Mouse (Mus musculus) urinary bladder, postnatal 36 days (tissue): ENCODE results near the gene Tmprss12.
"Not testable (repeated sequence)": the region's sequence is repeated elsewhere in the genome, so short reads cannot be mapped to it uniquely, and the experiment has no call there.

Source experiments
- DNase-seq, 2 experiments: peaks; one replicate each; pipeline ENCODE4 v3.0.0; 2022; ENCODE audit warnings: low spot score in 2 of 2, mixed read lengths in 1 of 2

The Tmprss12 gene

DNA sequence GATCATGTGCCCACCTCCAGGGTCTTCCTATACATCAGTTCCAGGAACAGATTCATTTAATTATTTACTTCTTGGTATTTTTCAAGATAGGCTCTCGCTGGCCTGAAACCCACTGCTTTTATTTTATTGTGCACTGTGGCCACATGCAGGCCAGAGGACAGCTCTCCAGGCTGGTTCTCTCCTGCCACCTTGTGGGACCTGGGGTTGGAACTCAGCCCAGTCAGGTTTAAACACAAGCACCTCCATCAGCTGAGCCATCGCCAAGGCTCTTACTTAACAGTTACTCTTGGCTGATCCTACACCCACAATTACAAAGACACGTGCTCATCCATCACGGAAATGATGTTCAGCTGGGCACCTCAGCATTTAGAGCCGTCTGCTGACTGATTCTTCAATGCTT is 40.5 kb downstream of the Tmprss12 start:
- peak in 1 of 2 experiments; percentile 74 for DNase-seq

DNA sequence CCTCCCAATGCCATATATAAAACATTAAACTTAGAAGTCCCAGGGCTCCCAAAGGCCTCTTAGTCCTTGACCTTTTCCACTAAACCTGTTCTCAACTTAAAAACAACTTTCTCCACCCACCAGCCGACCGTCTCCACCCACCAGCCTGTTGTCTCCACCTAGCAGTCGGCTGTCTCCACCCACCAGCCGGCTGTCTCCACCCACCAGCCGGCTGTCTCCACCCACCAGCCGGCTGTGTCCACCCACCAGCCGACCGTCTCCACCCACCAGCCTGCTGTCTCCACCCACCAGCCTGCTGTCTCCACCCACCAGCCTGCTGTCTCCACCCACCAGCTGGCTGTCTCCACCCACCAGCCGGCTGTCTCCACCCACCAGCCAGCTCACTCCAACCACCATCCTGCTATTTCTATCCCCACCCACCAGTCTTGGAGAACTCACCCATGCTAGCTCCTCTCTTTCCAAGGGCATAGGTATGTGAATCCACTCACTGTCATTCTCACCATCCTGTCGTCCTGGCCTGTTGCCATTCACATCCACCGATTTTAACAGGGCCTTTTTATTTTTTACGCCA is 43.5 kb downstream of the Tmprss12 start:
- DNase-seq: no peak

DNA sequence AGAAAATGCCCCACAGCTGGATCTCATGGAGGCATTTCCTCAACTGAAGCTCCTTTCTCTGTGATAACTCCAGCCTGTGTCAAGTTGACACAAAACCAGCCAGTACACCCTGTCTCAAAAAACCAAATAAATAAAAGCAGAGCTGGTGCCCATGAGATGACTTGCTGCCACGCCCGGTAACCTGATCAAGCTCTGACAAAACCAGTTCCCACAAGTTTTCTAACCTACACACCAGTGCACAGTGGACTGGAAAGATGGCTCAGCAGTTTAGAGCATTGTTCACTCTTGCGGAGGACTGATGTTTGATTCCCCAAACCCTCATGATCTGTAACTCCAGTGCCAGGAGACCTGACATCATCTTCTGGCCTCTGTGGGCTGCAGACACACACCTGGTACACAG is 44.6 kb downstream of the Tmprss12 start:
- no peak for DNase-seq

DNA sequence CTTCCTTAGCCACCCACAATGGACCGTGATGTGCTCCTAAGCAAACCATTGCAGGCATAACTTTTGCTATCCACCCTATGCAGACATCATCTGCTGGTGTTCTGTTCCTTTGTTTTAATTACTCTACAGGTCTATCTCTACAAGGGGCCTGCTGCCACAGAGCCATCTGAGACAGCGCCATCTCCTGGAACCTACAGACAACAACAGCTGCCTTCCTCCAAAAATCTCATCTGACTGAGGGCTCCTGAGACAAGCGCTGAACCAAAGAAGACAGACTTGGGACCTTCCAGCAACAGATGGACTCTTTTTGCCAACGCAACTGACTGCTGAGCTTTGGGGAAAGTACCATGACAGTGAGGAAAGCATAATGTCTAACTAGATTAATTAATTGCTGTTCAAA is 47.5 kb downstream of the Tmprss12 start:
- DNase-seq: not testable (repeated sequence)

DNA sequence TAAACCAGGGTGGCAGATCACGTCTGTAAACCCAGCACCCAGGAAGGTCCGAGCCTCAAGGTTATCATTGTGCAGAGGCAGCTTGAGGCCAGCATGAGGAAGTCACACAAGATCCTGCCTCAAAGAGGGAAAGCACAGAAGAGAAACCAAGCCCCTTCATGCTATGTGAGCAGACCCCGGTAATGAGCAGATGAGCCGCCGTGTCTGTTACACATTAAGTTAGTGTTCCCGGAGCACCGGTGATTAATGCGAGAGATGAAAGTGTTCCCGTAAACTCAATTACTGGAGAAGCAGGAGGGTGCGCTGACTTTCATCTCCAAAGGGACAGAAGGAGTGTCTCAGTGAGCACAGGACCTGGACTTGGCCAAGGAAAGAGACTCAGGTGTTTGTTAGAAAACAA is 48.7 kb downstream of the Tmprss12 start:
- not testable (repeated sequence) for DNase-seq

DNA sequence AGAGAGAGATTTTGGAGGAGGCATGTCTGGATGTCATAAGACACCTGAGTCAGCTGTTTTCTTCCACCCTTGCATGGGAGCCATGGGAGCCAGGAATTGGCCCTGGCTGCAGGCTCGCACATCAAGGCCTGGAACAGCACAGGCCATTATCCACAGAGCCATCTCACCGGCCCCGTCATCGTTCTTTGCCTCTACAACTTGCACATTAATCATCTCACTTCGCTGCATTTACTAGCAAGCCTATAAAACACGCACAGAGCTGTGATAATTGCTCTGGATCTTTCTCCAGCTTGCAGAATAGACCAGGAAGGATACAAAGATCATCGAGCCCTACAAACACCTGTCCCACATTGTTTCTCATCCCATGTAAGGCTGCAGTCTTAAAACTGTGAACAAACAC is 50.1 kb downstream of the Tmprss12 start:
- DNase-seq: no peak

DNA sequence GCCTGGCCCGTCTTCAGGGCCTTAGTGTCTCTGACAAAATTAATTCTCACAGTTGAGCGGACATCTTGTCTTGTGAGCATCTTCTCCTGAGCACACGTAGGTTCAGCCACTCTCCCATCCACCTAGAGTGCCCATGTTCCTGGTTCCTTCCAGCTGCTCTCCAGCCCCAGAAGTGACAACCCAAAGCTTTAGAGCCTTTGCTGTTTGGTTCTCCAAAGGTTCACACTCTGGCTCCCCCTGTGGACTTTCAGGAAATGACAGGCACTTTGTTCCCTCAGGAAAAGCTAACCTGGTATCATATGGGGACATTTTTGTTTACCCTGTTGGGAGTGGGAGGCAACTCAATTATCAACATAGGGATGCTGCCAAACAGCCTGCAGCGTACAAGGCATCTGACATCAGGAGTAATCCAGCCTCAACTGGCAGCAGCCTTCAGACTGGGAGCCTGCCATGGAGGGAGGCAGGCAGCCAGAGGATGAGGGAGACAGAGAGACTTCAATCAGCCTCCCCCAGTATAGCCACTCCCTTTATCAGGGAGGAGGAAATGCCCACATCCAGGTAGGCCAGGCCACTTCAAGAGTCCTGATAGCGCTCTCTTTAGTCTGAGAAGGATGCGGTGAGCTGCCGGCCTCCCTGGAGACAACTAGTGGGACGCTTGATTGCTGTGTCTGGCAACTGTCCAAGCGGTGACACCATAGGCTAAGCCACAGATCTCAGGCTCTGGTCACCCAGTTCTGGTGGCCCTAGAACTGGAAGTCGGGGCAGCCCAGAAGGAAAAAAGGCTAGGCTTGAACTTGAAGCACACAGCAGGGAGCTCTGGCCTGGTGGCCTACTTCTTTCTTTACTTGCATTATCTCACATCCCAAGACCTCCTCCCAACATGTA is 51.7 kb downstream of the Tmprss12 start:
- DNase-seq: not testable (repeated sequence)

DNA sequence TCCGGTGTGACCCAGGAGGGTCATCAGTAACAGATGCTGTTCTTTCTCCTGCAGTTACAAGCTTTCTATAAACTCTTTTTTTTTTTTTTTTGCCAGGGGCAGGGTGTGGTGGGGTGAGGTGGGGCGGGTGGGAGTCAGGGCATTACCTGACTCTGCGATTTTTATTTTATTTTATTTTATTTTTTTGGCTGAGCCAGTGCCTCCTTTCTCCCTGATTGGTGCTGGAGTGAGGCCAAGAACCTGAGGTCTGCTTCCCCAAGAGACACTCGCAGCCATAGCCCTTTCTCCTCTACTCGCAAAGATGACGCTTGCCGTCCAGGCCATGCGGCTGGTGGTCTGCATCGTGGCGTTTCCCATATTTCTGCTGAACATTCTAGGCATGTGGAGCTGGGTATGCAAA is 54.0 kb downstream of the Tmprss12 start, which contains the start of gene Mettl7a3:
Gene Mettl7a3, plus strand, starts transcription at position 301 of the 400 bp plus-strand sequence.
- no peak for DNase-seq

DNA sequence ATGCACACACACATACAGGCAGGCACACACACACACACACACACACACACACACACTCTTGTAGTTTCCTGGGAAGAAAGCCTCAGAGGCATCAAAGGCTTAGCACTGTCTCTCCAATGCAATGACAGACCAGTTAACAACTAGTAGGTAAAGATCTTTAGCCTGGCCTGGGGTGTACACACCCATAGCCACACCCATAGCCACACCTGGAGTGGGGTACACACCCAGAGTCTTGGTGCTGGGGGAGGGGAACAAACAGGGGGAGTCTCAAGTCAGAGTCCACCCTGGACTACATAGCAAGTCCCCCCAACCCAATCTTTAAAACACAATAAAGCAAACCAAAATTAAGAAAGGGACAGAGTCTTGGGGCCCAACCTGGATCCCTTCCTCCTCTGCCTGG is 56.7 kb downstream of the Tmprss12 start:
- DNase-seq: not testable (repeated sequence)

DNA sequence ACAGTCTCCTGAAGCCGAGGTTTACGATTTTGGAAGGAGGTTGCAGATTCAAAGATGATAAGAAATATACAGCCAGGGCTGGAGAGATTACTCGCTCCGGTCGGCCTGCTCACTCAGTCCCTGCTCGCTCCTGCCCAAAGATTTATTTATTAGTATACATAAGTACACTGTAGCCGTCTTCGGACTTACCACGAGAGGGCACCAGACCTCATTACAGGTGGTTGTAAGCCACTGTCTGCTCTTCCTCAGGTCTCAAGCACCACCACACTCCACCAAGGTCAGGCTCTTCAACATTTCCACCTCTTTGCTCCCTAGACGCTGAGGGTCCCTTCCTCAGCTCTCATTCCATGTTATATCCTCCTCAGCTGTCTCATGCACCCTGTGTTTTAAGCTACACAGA is 57.2 kb downstream of the Tmprss12 start:
- peak; percentile 49 to 62 for DNase-seq

DNA sequence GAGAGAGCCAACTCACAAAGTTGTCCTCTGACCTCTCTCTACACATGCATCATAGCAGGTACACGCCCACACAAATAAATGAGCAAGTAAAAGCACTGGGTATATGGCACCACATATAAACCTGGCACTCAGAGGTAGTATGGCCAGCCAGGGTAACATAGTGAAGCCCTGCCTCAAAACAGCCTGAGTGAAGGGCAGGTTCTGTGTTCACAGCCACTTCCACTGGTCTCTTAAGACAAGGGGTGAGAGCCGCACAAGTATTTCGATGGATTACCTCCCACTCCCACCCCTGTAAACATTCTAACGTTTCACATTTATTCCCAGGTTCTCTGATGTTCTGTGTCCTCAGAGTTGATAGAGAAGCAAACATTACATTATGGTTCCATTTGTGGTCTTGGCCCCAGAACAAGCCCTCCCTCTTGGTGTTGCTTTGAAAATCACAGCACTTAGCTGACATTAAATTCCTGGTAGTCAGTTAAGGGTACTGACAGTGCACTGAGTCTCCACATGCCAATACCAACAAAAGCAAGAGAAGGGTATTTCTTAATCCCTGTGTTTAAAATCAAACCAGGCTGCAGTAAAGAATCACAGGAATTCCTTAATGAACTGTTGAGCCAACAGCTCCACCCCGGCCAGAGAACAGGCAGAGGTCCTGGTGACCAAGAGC is 60.8 kb downstream of the Tmprss12 start:
- not testable (repeated sequence) for DNase-seq
